Mouse (Mus musculus) cortical plate, adult 2 months (tissue): ENCODE measurements around the gene 3110082J24Rik.

ENCODE experiments used
- CTCF ChIP-seq: fragments of 200-500 bp; IDR thresholded peaks from 2 replicates; pipeline ENCODE4 v1.5.1; 2011; ENCODE audit warnings: mild to moderate bottlenecking, control low read depth, low read length; ENCODE audit not compliant: insufficient read depth; ENCODE audit errors: extremely low read depth
- POLR2A ChIP-seq: fragments of 200-500 bp; IDR thresholded peaks from 2 replicates; pipeline ENCODE4 v1.6.1; 2011; ENCODE audit warnings: mild to moderate bottlenecking, low read length, control low read depth; ENCODE audit not compliant: insufficient read depth; ENCODE audit errors: extremely low read depth

DNA sequence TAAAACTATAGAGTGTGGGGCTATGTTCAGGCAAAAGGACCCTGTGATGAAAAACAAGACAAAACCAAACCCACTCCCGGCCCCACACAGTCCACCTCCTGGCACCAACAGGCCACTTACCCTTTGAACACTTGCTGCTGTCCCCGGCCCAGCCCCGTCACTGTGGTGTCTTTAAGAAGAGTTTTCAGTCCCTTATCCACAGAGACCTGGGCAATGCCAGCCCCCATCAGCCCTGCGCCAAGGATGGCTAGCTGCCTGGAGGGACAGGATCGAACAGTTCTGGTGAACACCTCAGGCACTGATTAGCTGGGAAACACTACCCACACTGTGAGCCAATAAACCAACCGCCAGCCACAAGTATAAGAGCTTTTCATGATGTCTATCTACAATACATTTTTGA is 22.8 kb upstream of the 3110082J24Rik start:
- TF ChIP-seq CTCF: no peak
- TF ChIP-seq POLR2A: no peak
